Mouse (Mus musculus) bone marrow macrophage, adult 2 months (primary cell): ENCODE measurements around the gene Frmd4a.

Experiments
- CTCF ChIP-seq: IDR thresholded peaks from 2 replicates; pipeline ENCODE4 v1.5.1; 2012; ENCODE audit warnings: low read depth, mild to moderate bottlenecking, low read length, moderate library complexity
- POLR2A ChIP-seq: IDR thresholded peaks from 2 replicates; pipeline ENCODE4 v1.6.1; 2012; ENCODE audit warnings: mild to moderate bottlenecking, low read depth, low read length, borderline replicate concordance

DNA sequence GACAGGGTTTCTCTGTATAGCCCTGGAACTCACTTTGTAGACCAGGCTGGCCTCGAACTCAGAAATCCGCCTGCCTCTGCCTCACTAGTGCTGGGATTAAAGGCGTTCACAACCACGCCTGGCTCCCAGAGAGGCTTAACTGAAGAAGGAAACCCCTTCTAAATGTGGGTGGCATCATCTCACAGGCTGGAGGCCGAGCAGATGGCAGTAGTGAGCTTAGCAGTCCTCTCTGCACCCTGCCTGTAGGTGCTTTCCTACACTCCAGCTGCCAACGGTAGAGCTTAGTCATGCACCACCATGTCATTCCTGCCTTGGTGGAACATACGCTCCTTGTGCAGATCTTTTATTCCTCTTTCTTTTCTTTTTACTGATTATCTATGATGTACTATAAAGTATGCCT is 28.6 kb upstream of the Frmd4a start:
- no peak for TF ChIP-seq POLR2A
- no peak for TF ChIP-seq CTCF
